Mouse (Mus musculus): ENCODE measurements at regions not wholly inside any gene's neighbourhood (a gene's known extent, or its start where the extent isn't known, plus 50 kb on each side); places are given as distances from the start of the nearest gene placed in this dataset.

GRCm38 (mm10) chr15:72379291-72379690 lies 1455.1 kb upstream of the Gm6569 start:
- TF ChIP-seq POLR2A (IDR thresholded peaks at IDR 0.05; ENCODE audit: control insufficient read depth, extremely low read depth, insufficient read depth, low read length, poor library complexity) (no peak), CTCF (IDR thresholded peaks at IDR 0.05; ENCODE audit: borderline replicate concordance, control insufficient read depth, extremely low read depth, insufficient read depth, low read length, poor library complexity) (no peak)
